Mouse (Mus musculus): ENCODE results near the gene Mindy4. TPM values are rescaled to one million over a fixed set of nuclear protein-coding genes. Genes with fewer than 3 reads are reported as not detected.

Mindy4 gene
- polyA plus RNA-seq, 1 experiment from 2014 or later, result 16.2 TPM

GRCm38 (mm10) chr6:55252731-55253247 is 49.6 kb downstream of the Mindy4 start:
- Histone ChIP-seq H3K4me2 (ENCODE audit: low read depth, low read length) (no peak overlapping the region), H3K36me3 (ENCODE audit: control insufficient read depth, insufficient read depth, low read length) (no peaks in the 10 kb centered on the region), H3K9me3 (ENCODE audit: control insufficient read depth, low read length) (no peaks in the 10 kb centered on the region), H3K4me3 (ENCODE audit: low read depth, low read length) (no peak overlapping the region), H3K27ac (replicated peaks; ENCODE audit: low read depth, low read length) (no peak overlapping the region), H3K4me1 (ENCODE audit: control insufficient read depth, insufficient read depth, low read length) (peaks cover 6% of the 10 kb centered on the region), H3K27me3 (replicated peaks; ENCODE audit: control insufficient read depth, insufficient read depth, low read length) (no peaks in the 10 kb centered on the region), H3K9ac (ENCODE audit: low read depth, low read length) (no peak overlapping the region)
- 81% methylated on average over 8 of the region's 8 CpGs for WGBS
- DNase-seq (ENCODE audit: low spot score) (no peak), ATAC-seq (ENCODE audit: low read depth) (no peak)

GRCm38 (mm10) chr6:55256500-55257191 is 53.5 kb downstream of the Mindy4 start:
- H3K4me1 ChIP-seq (ENCODE audit: control insufficient read depth, insufficient read depth, low read length), result peaks cover 34% of the 10 kb centered on the region
- H3K36me3 ChIP-seq (ENCODE audit: control insufficient read depth, insufficient read depth, low read length), result no peaks in the 10 kb centered on the region
- WGBS, result 72% methylated on average over 13 of the region's 13 CpGs
- no peak overlapping the region for H3K4me3 ChIP-seq (ENCODE audit: low read depth, low read length)
- no peaks in the 10 kb centered on the region for H3K27me3 ChIP-seq (replicated peaks; ENCODE audit: control insufficient read depth, insufficient read depth, low read length)
- no peak for ATAC-seq (ENCODE audit: low read depth)
- H3K9ac ChIP-seq (ENCODE audit: low read depth, low read length), result no peak overlapping the region
- H3K9me3 ChIP-seq (ENCODE audit: control insufficient read depth, low read length), result no peaks in the 10 kb centered on the region
- no peak for DNase-seq (ENCODE audit: low spot score)
- no peak overlapping the region; the same call in 1 of the 2 replicates for H3K27ac ChIP-seq (replicated peaks; ENCODE audit: low read depth, low read length)
- no peak overlapping the region for H3K4me2 ChIP-seq (ENCODE audit: low read depth, low read length)

GRCm38 (mm10) chr6:55257246-55257645 is 54.1 kb downstream of the Mindy4 start:
- 87% methylated on average over 7 of the region's 7 CpGs for WGBS
- Histone ChIP-seq H3K9ac (ENCODE audit: low read depth, low read length) (no peak overlapping the region), H3K4me3 (ENCODE audit: low read depth, low read length) (no peak overlapping the region), H3K36me3 (ENCODE audit: control insufficient read depth, insufficient read depth, low read length) (no peaks in the 10 kb centered on the region), H3K4me2 (ENCODE audit: low read depth, low read length) (no peak overlapping the region), H3K27me3 (replicated peaks; ENCODE audit: control insufficient read depth, insufficient read depth, low read length) (no peaks in the 10 kb centered on the region), H3K4me1 (ENCODE audit: control insufficient read depth, insufficient read depth, low read length) (peaks cover 34% of the 10 kb centered on the region), H3K27ac (replicated peaks; ENCODE audit: low read depth, low read length) (no peak overlapping the region), H3K9me3 (ENCODE audit: control insufficient read depth, low read length) (no peaks in the 10 kb centered on the region)
- no peak for ATAC-seq (ENCODE audit: low read depth)
- no peak for DNase-seq (ENCODE audit: low spot score)

- Histone ChIP-seq H3K4me3 (ENCODE audit: low read depth, low read length) (no peak overlapping the region), H3K9ac (ENCODE audit: low read depth, low read length) (no peak overlapping the region), H3K4me1 (ENCODE audit: control insufficient read depth, insufficient read depth, low read length) (peaks cover 34% of the 10 kb centered on the region), H3K9me3 (ENCODE audit: control insufficient read depth, low read length) (no peaks in the 10 kb centered on the region), H3K36me3 (ENCODE audit: control insufficient read depth, insufficient read depth, low read length) (0 out of 2 replicates have a peak, but pooled peaks cover 2% of the 10 kb centered on the region), H3K4me2 (ENCODE audit: low read depth, low read length) (0 out of 2 replicates have a peak overlapping the region, but pooled peaks have one; percentile 5), H3K27ac (replicated peaks; ENCODE audit: low read depth, low read length) (peak overlapping the region; percentile 89), H3K27me3 (replicated peaks; ENCODE audit: control insufficient read depth, insufficient read depth, low read length) (no peaks in the 10 kb centered on the region)
- 35% methylated on average over 14 of the region's 14 CpGs for WGBS
- peak; percentile 72 for ATAC-seq (ENCODE audit: low read depth)
- peak; percentile 89 for DNase-seq (ENCODE audit: low spot score)
Observed at GRCm38 (mm10) chr6:55258428-55259325, 55.5 kb downstream of the Mindy4 start.

GRCm38 (mm10) chr6:55262161-55262560 is 59.0 kb downstream of the Mindy4 start:
- H3K4me1 ChIP-seq (ENCODE audit: control insufficient read depth, insufficient read depth, low read length), result peaks cover 34% of the 10 kb centered on the region
- no peaks in the 10 kb centered on the region for H3K9me3 ChIP-seq (ENCODE audit: control insufficient read depth, low read length)
- H3K27ac ChIP-seq (replicated peaks; ENCODE audit: low read depth, low read length), result no peak overlapping the region
- H3K9ac ChIP-seq (ENCODE audit: low read depth, low read length), result no peak overlapping the region
- H3K27me3 ChIP-seq (replicated peaks; ENCODE audit: control insufficient read depth, insufficient read depth, low read length), result no peaks in the 10 kb centered on the region
- no peak for ATAC-seq (ENCODE audit: low read depth)
- H3K4me3 ChIP-seq (ENCODE audit: low read depth, low read length), result no peak overlapping the region
- no peak for DNase-seq (ENCODE audit: low spot score)
- peaks cover 8% of the 10 kb centered on the region; the same call in 1 of the 2 replicates for H3K36me3 ChIP-seq (ENCODE audit: control insufficient read depth, insufficient read depth, low read length)
- 85% methylated on average over 12 of the region's 12 CpGs for WGBS
- no peak overlapping the region for H3K4me2 ChIP-seq (ENCODE audit: low read depth, low read length)

GRCm38 (mm10) chr6:55263490-55264046 is 60.4 kb downstream of the Mindy4 start:
- Histone ChIP-seq H3K4me2 (ENCODE audit: low read depth, low read length) (no peak overlapping the region), H3K4me1 (ENCODE audit: control insufficient read depth, insufficient read depth, low read length) (peaks cover 23% of the 10 kb centered on the region), H3K27me3 (replicated peaks; ENCODE audit: control insufficient read depth, insufficient read depth, low read length) (no peaks in the 10 kb centered on the region), H3K27ac (replicated peaks; ENCODE audit: low read depth, low read length) (no peak overlapping the region), H3K9me3 (ENCODE audit: control insufficient read depth, low read length) (no peaks in the 10 kb centered on the region), H3K9ac (ENCODE audit: low read depth, low read length) (no peak overlapping the region), H3K36me3 (ENCODE audit: control insufficient read depth, insufficient read depth, low read length) (peaks cover 8% of the 10 kb centered on the region; the same call in 1 of the 2 replicates), H3K4me3 (ENCODE audit: low read depth, low read length) (no peak overlapping the region)
- ATAC-seq (ENCODE audit: low read depth) (no peak), DNase-seq (ENCODE audit: low spot score) (no peak)
- 86% methylated on average over 5 of the region's 5 CpGs for WGBS

- no peak overlapping the region for H3K9ac ChIP-seq (ENCODE audit: low read depth, low read length)
- DNase-seq (ENCODE audit: low spot score) (no peak), ATAC-seq (ENCODE audit: low read depth) (no peak)
- no peak overlapping the region for H3K27ac ChIP-seq (replicated peaks; ENCODE audit: low read depth, low read length)
- WGBS, result 82% methylated on average over 7 of the region's 7 CpGs
- no peak overlapping the region for H3K4me2 ChIP-seq (ENCODE audit: low read depth, low read length)
- peaks cover 14% of the 10 kb centered on the region for H3K4me1 ChIP-seq (ENCODE audit: control insufficient read depth, insufficient read depth, low read length)
- H3K27me3 ChIP-seq (replicated peaks; ENCODE audit: control insufficient read depth, insufficient read depth, low read length), result no peaks in the 10 kb centered on the region
- no peak overlapping the region for H3K4me3 ChIP-seq (ENCODE audit: low read depth, low read length)
- H3K36me3 ChIP-seq (ENCODE audit: control insufficient read depth, insufficient read depth, low read length), result peaks cover 8% of the 10 kb centered on the region; the same call in 1 of the 2 replicates
- H3K9me3 ChIP-seq (ENCODE audit: control insufficient read depth, low read length), result no peaks in the 10 kb centered on the region
Observed at GRCm38 (mm10) chr6:55264741-55265366, 61.7 kb downstream of the Mindy4 start.

GRCm38 (mm10) chr6:55272952-55273351 is 69.8 kb downstream of the Mindy4 start:
- H3K4me1 ChIP-seq (ENCODE audit: control insufficient read depth, insufficient read depth, low read length), result peaks cover 8% of the 10 kb centered on the region; the same call in 1 of the 2 replicates
- peak; percentile 62; the same call in 1 of the 2 replicates for ATAC-seq (ENCODE audit: low read depth)
- no peaks in the 10 kb centered on the region for H3K27me3 ChIP-seq (replicated peaks; ENCODE audit: control insufficient read depth, insufficient read depth, low read length)
- DNase-seq (ENCODE audit: low spot score), result peak; percentile 47
- no peaks in the 10 kb centered on the region for H3K36me3 ChIP-seq (ENCODE audit: control insufficient read depth, insufficient read depth, low read length)
- H3K9ac ChIP-seq (ENCODE audit: low read depth, low read length), result no peak overlapping the region
- 77% methylated on average over 7 of the region's 7 CpGs for WGBS
- no peak overlapping the region for H3K4me2 ChIP-seq (ENCODE audit: low read depth, low read length)
- no peaks in the 10 kb centered on the region for H3K9me3 ChIP-seq (ENCODE audit: control insufficient read depth, low read length)
- H3K27ac ChIP-seq (replicated peaks; ENCODE audit: low read depth, low read length), result no peak overlapping the region
- no peak overlapping the region for H3K4me3 ChIP-seq (ENCODE audit: low read depth, low read length)

All from embryonic facial prominence, embryonic 14.5 days (tissue).